Mouse (Mus musculus) hindbrain, embryonic 13.5 days (tissue): ENCODE measurements around the gene Tmem254a. TPM values are rescaled to one million over a fixed set of nuclear protein-coding genes. Genes with fewer than 3 reads are reported as not detected.
"Not testable (repeated sequence)": the region's sequence is repeated elsewhere in the genome, so short reads cannot be mapped to it uniquely, and the experiment has no call there.

Experiments
- ATAC-seq: fragments of 200-750 bp; cut with Nextera tagmentation; 2 replicates; pipeline ENCODE4 v1.8.0; 2017; ENCODE audit warnings: moderate TSS enrichment; ENCODE audit not compliant: low FRiP score
- H3K27ac ChIP-seq: fragments of 300-500 bp; sonication (generic); 2 replicates; pipeline ENCODE4 v1.5.1; 2015; ENCODE audit warnings: inconsistent platforms, mild to moderate bottlenecking, moderate library complexity
- H3K27me3 ChIP-seq: fragments of 300-500 bp; sonication (generic); 2 replicates; pipeline ENCODE4 v1.6.1; 2015; ENCODE audit warnings: mild to moderate bottlenecking, inconsistent platforms
- H3K36me3 ChIP-seq: fragments of 300-500 bp; sonication (generic); 2 replicates; pipeline ENCODE4 v1.6.1; 2015; ENCODE audit warnings: mild to moderate bottlenecking, inconsistent platforms
- H3K4me1 ChIP-seq: fragments of 300-500 bp; sonication (generic); replicated peaks from 2 replicates; pipeline ENCODE4 v1.6.1; 2015; ENCODE audit warnings: inconsistent platforms
- H3K4me2 ChIP-seq: fragments of 300-500 bp; sonication (generic); 2 replicates; pipeline ENCODE4 v1.6.1; 2015; ENCODE audit warnings: inconsistent platforms, mild to moderate bottlenecking, moderate library complexity
- H3K4me3 ChIP-seq: fragments of 300-500 bp; sonication (generic); 2 replicates; pipeline ENCODE4 v1.5.1; 2015; ENCODE audit warnings: mild to moderate bottlenecking, inconsistent platforms
- H3K9ac ChIP-seq: fragments of 300-500 bp; sonication (generic); 2 replicates; pipeline ENCODE4 v1.6.1; 2015; ENCODE audit warnings: mild to moderate bottlenecking, inconsistent platforms
- H3K9me3 ChIP-seq: fragments of 300-500 bp; sonication (generic); 2 replicates; pipeline ENCODE4 v1.6.1; 2016; ENCODE audit warnings: inconsistent platforms
- WGBS: fragments of 180-500 bp; shearing (Covaris S2); methylation state at CpG from one replicate; pipeline ENCODE4 v1.1.7; 2015; 5-methylcytosine and 5-hydroxymethylcytosine counted together
- polyA plus RNA-seq: library from polyadenylated mRNA; unstranded; fragments of >200 nt; fragmentation: Nextera tagmentation; extraction: Ambion mirVana; gene quantifications from 2 replicates; pipeline ENCODE4 v1.2.1, GENCODE M21; 2015

Tmem254a gene
- 2.9 and 3.0 TPM in 2 replicates for polyA plus RNA-seq

- not testable (repeated sequence) for H3K9me3 ChIP-seq, H3K4me3 ChIP-seq, H3K27ac ChIP-seq, H3K27me3 ChIP-seq, H3K9ac ChIP-seq, H3K4me2 ChIP-seq, H3K36me3 ChIP-seq, H3K4me1 ChIP-seq, ATAC-seq
- whole genome bisulfite sequencing = no CpG with 5 or more reads among the region's 10 CpGs
These were observed at the start of gene Tmem254a for GRCm38 (mm10) chr14:25927562-25927881. Gene Tmem254a, minus strand, starts transcription at chr14:25927672.

GRCm38 (mm10) chr14:25957861-25958260 lies 30.4 kb upstream of the Tmem254a start:
- WGBS = no CpG with 5 or more reads among the region's 3 CpGs
- H3K27me3 ChIP-seq, ATAC-seq, H3K27ac ChIP-seq, H3K4me3 ChIP-seq, H3K36me3 ChIP-seq, H3K9me3 ChIP-seq, H3K4me2 ChIP-seq, H3K9ac ChIP-seq, H3K4me1 ChIP-seq: not testable (repeated sequence)

- H3K9ac ChIP-seq, H3K4me1 ChIP-seq, H3K27ac ChIP-seq, H3K9me3 ChIP-seq, H3K4me2 ChIP-seq, H3K27me3 ChIP-seq, ATAC-seq, H3K36me3 ChIP-seq, H3K4me3 ChIP-seq: not testable (repeated sequence)
- WGBS = no CpG with 5 or more reads among the region's 8 CpGs
These were observed 10.5 kb upstream of the Tmem254a start, which contains the start of gene Cphx1 for GRCm38 (mm10) chr14:25938004-25938403. Gene Cphx1, plus strand, starts transcription at chr14:25938304.

GRCm38 (mm10) chr14:25936867-25937630 lies 9.6 kb upstream of the Tmem254a start:
- H3K4me3 ChIP-seq, H3K27me3 ChIP-seq, H3K9me3 ChIP-seq, H3K27ac ChIP-seq, H3K4me1 ChIP-seq, ATAC-seq, H3K9ac ChIP-seq, H3K4me2 ChIP-seq, H3K36me3 ChIP-seq: not testable (repeated sequence)
- WGBS = no CpG with 5 or more reads among the region's 5 CpGs

- not testable (repeated sequence) for H3K4me2 ChIP-seq, H3K27me3 ChIP-seq, H3K4me3 ChIP-seq, H3K27ac ChIP-seq, H3K9me3 ChIP-seq, H3K9ac ChIP-seq, H3K36me3 ChIP-seq, H3K4me1 ChIP-seq
- no CpG with 5 or more reads among the region's 44 CpGs for WGBS
- ATAC-seq = peak; percentile 86
These were observed 484 bp downstream of the Tmem254a start for GRCm38 (mm10) chr14:25926814-25927561.

GRCm38 (mm10) chr14:25918427-25919170 lies 8.9 kb downstream of the Tmem254a start:
- H3K9ac ChIP-seq, H3K4me3 ChIP-seq, H3K27ac ChIP-seq, H3K36me3 ChIP-seq, H3K27me3 ChIP-seq, H3K9me3 ChIP-seq, ATAC-seq, H3K4me2 ChIP-seq, H3K4me1 ChIP-seq: not testable (repeated sequence)
- WGBS = no CpG with 5 or more reads among the region's 5 CpGs

GRCm38 (mm10) chr14:25908976-25909375 lies 18.5 kb downstream of the Tmem254a start:
- not testable (repeated sequence) for H3K4me3 ChIP-seq, ATAC-seq, H3K36me3 ChIP-seq, H3K9me3 ChIP-seq, H3K4me1 ChIP-seq, H3K27ac ChIP-seq, H3K27me3 ChIP-seq, H3K4me2 ChIP-seq, H3K9ac ChIP-seq
- no CpG with 5 or more reads among the region's 8 CpGs for WGBS

GRCm38 (mm10) chr14:25907272-25907671 lies 20.2 kb downstream of the Tmem254a start:
- not testable (repeated sequence) for H3K27ac ChIP-seq, H3K4me3 ChIP-seq, H3K9ac ChIP-seq, H3K27me3 ChIP-seq, H3K9me3 ChIP-seq, ATAC-seq, H3K4me1 ChIP-seq, H3K36me3 ChIP-seq, H3K4me2 ChIP-seq
- WGBS = no CpG with 5 or more reads among the region's 9 CpGs

GRCm38 (mm10) chr14:25905243-25905642 lies 22.2 kb downstream of the Tmem254a start:
- not testable (repeated sequence) for H3K4me3 ChIP-seq, ATAC-seq, H3K9me3 ChIP-seq, H3K36me3 ChIP-seq, H3K27ac ChIP-seq, H3K4me2 ChIP-seq, H3K4me1 ChIP-seq, H3K9ac ChIP-seq, H3K27me3 ChIP-seq
- 50% methylated on average over 1 of the region's 5 CpGs for WGBS

- not testable (repeated sequence) for H3K9me3 ChIP-seq, H3K9ac ChIP-seq, H3K4me1 ChIP-seq, H3K4me2 ChIP-seq, ATAC-seq, H3K27ac ChIP-seq, H3K27me3 ChIP-seq, H3K4me3 ChIP-seq, H3K36me3 ChIP-seq
- WGBS = no CpG with 5 or more reads among the region's 10 CpGs
These were observed 24.5 kb downstream of the Tmem254a start, which contains the start of gene Plac9a for GRCm38 (mm10) chr14:25903000-25903399. Gene Plac9a, minus strand, starts transcription at chr14:25903100.

GRCm38 (mm10) chr14:25895686-25896085 lies 31.8 kb downstream of the Tmem254a start:
- ATAC-seq, H3K9ac ChIP-seq, H3K4me1 ChIP-seq, H3K4me3 ChIP-seq, H3K27ac ChIP-seq, H3K4me2 ChIP-seq, H3K9me3 ChIP-seq, H3K36me3 ChIP-seq, H3K27me3 ChIP-seq: not testable (repeated sequence)
- no CpG with 5 or more reads among the region's 7 CpGs for WGBS

- WGBS = no CpG with 5 or more reads among the region's 3 CpGs
- not testable (repeated sequence) for H3K9me3 ChIP-seq, ATAC-seq, H3K27me3 ChIP-seq, H3K4me1 ChIP-seq, H3K4me3 ChIP-seq, H3K9ac ChIP-seq, H3K36me3 ChIP-seq, H3K27ac ChIP-seq, H3K4me2 ChIP-seq
These were observed 32.9 kb downstream of the Tmem254a start for GRCm38 (mm10) chr14:25894566-25894965.
